8 mouse cellular contexts compared by ENCODE assay signal in genomic region chr3:88512141-88512895, GRCm38 (mm10). TPM values are rescaled to one million over a fixed set of nuclear protein-coding genes. Genes with fewer than 3 reads are reported as not detected.
DNase-seq lines count a peak whose midpoint lies in the region; ATAC-seq and TF ChIP-seq lines count a peak whose summit lies in the region.
"Had no signal": no experiment of that assay in that cellular context is flagged by ENCODE, and none has a peak within 500 bp of the region (broad histone marks: within the 10 kb centered on the region; RNA-seq: fewer than 3 reads in every experiment).

No protein-coding gene starts in this region.

- ATAC-seq in midbrain, postnatal 0 days (ENCODE audit: low FRiP score) = no peak
- ATAC-seq in embryonic facial prominence, embryonic 11.5 days (replicated peaks; ENCODE audit: insufficient number of reproducible peaks, low FRiP score, low TSS enrichment, low read depth) = no peak
- ATAC-seq in limb, embryonic 11.5 days (ENCODE audit: insufficient number of reproducible peaks, low FRiP score, low TSS enrichment, low read depth) = no peak
- no peak for ATAC-seq in stomach, embryonic 16.5 days (ENCODE audit: insufficient read depth, low FRiP score)

- H3K9me3 ChIP-seq in midbrain, embryonic 10.5 days (replicated peaks) = no peaks in the 10 kb centered on the region
- no peaks in the 10 kb centered on the region for H3K9me3 ChIP-seq in midbrain, postnatal 0 days (ENCODE audit: low read length)
- no peaks in the 10 kb centered on the region for H3K9me3 ChIP-seq in embryonic facial prominence, embryonic 11.5 days (replicated peaks; ENCODE audit: control insufficient read depth, low read length)
- no peaks in the 10 kb centered on the region for H3K9me3 ChIP-seq in limb, embryonic 11.5 days (ENCODE audit: control insufficient read depth, low read length)
- H3K9me3 ChIP-seq in stomach, embryonic 16.5 days (replicated peaks; ENCODE audit: control insufficient read depth, low read length) = no peaks in the 10 kb centered on the region

- H3K27me3 ChIP-seq in midbrain, embryonic 10.5 days (ENCODE audit: low read depth, poor library complexity, severe bottlenecking) = no peaks in the 10 kb centered on the region
- no peaks in the 10 kb centered on the region for H3K27me3 ChIP-seq in midbrain, postnatal 0 days (ENCODE audit: insufficient read depth, low read length)
- H3K27me3 ChIP-seq in embryonic facial prominence, embryonic 11.5 days (ENCODE audit: control insufficient read depth, insufficient read depth, low read length) = no peaks in the 10 kb centered on the region
- H3K27me3 ChIP-seq in limb, embryonic 11.5 days (ENCODE audit: control insufficient read depth, insufficient read depth, low read length) = no peaks in the 10 kb centered on the region
- H3K27me3 ChIP-seq in stomach, embryonic 16.5 days (ENCODE audit: control insufficient read depth, insufficient read depth, low read length) = no peaks in the 10 kb centered on the region

- H3K4me1 ChIP-seq in midbrain, embryonic 10.5 days = peaks cover 50% of the 10 kb centered on the region
- H3K4me1 ChIP-seq in midbrain, postnatal 0 days (ENCODE audit: insufficient read depth, low read length) = peaks cover 6% of the 10 kb centered on the region
- peaks cover 9% of the 10 kb centered on the region for H3K4me1 ChIP-seq in embryonic facial prominence, embryonic 11.5 days (ENCODE audit: control insufficient read depth, insufficient read depth, low read length)
- H3K4me1 ChIP-seq in limb, embryonic 11.5 days (ENCODE audit: control insufficient read depth, insufficient read depth, low read length) = peaks cover 34% of the 10 kb centered on the region
- peaks cover 46% of the 10 kb centered on the region for H3K4me1 ChIP-seq in stomach, embryonic 16.5 days (ENCODE audit: control insufficient read depth, insufficient read depth, low read length)

- no peak overlapping the region for H3K9ac ChIP-seq in midbrain, postnatal 0 days (replicated peaks; ENCODE audit: low read length, poor library complexity, severe bottlenecking)
- peak overlapping the region; percentile 43 for H3K9ac ChIP-seq in embryonic facial prominence, embryonic 11.5 days (replicated peaks; ENCODE audit: low read length)
- H3K9ac ChIP-seq in limb, embryonic 11.5 days (ENCODE audit: low read length) = no peak overlapping the region
- H3K9ac ChIP-seq in stomach, embryonic 16.5 days (ENCODE audit: low read length) = peak overlapping the region; percentile 38; the same call in 1 of the 2 replicates

- H3K27ac ChIP-seq in midbrain, embryonic 10.5 days (replicated peaks) = peak overlapping the region; percentile 69
- H3K27ac ChIP-seq in midbrain, postnatal 0 days (ENCODE audit: low read depth, low read length) = no peak overlapping the region
- no peak overlapping the region; the same call in 1 of the 2 replicates for H3K27ac ChIP-seq in embryonic facial prominence, embryonic 11.5 days (replicated peaks; ENCODE audit: low read depth, low read length)
- H3K27ac ChIP-seq in limb, embryonic 11.5 days (replicated peaks; ENCODE audit: low read depth, low read length) = peak overlapping the region; percentile 45
- H3K27ac ChIP-seq in stomach, embryonic 16.5 days (ENCODE audit: low read length) = peak overlapping the region; percentile 73

- no peak for DNase-seq in midbrain, embryonic 10.5 days (ENCODE audit: low spot score)
- DNase-seq in midbrain, postnatal 0 days (ENCODE audit: low spot score) = no peak
- DNase-seq in embryonic facial prominence, embryonic 11.5 days (ENCODE audit: low spot score) = no peak
- DNase-seq in limb, embryonic 11.5 days (ENCODE audit: low spot score) = peak; percentile 51
- DNase-seq in cerebellum, postnatal 10 days = no peak
- no peak for DNase-seq in right cerebral cortex, adult 2 months (ENCODE audit: low spot score in 2 of 2)
- DNase-seq: gastrocnemius, postnatal 25 days had no signal

- H3K36me3 ChIP-seq in midbrain, embryonic 10.5 days = no peaks in the 10 kb centered on the region
- H3K36me3 ChIP-seq in midbrain, postnatal 0 days (ENCODE audit: insufficient read depth, low read length) = no peaks in the 10 kb centered on the region
- no peaks in the 10 kb centered on the region for H3K36me3 ChIP-seq in embryonic facial prominence, embryonic 11.5 days (replicated peaks; ENCODE audit: control insufficient read depth, insufficient read depth, low read depth, low read length)
- H3K36me3 ChIP-seq in limb, embryonic 11.5 days (ENCODE audit: control insufficient read depth, insufficient read depth, low read length) = no peaks in the 10 kb centered on the region
- no peaks in the 10 kb centered on the region for H3K36me3 ChIP-seq in stomach, embryonic 16.5 days (ENCODE audit: control insufficient read depth, insufficient read depth, low read length)

- H3K4me3 ChIP-seq in midbrain, embryonic 10.5 days = 0 out of 2 replicates have a peak overlapping the region, but pooled peaks have one; percentile 9
- H3K4me3 ChIP-seq in midbrain, postnatal 0 days (ENCODE audit: low read depth, low read length) = no peak overlapping the region
- no peak overlapping the region for H3K4me3 ChIP-seq in embryonic facial prominence, embryonic 11.5 days (ENCODE audit: low read depth, low read length)
- no peak overlapping the region for H3K4me3 ChIP-seq in limb, embryonic 11.5 days (ENCODE audit: low read depth, low read length)
- H3K4me3 ChIP-seq in stomach, embryonic 16.5 days (replicated peaks; ENCODE audit: low read length) = no peak overlapping the region

- no peak for TF ChIP-seq CTCF in midbrain, postnatal 0 days (IDR thresholded peaks at IDR 0.05)

- 42% methylated on average over 6 of the region's 6 CpGs for WGBS in midbrain, embryonic 10.5 days
- 43% methylated on average over 6 of the region's 6 CpGs for WGBS in midbrain, postnatal 0 days
- WGBS in embryonic facial prominence, embryonic 11.5 days = 32% methylated on average over 6 of the region's 6 CpGs
- 44% methylated on average over 6 of the region's 6 CpGs for WGBS in limb, embryonic 11.5 days
- 39% methylated on average over 6 of the region's 6 CpGs for WGBS in stomach, embryonic 16.5 days

- H3K4me2 ChIP-seq in midbrain, postnatal 0 days (ENCODE audit: low read depth, low read length, poor library complexity, severe bottlenecking) = no peak overlapping the region
- H3K4me2 ChIP-seq in embryonic facial prominence, embryonic 11.5 days (ENCODE audit: low read depth, low read length) = no peak overlapping the region
- no peak overlapping the region for H3K4me2 ChIP-seq in limb, embryonic 11.5 days (ENCODE audit: low read depth, severe bottlenecking)
- H3K4me2 ChIP-seq in stomach, embryonic 16.5 days (ENCODE audit: low read depth, low read length) = no peak overlapping the region; the same call in 1 of the 2 replicates

RNA-seq across cellular contexts. Expression of gene Lmna, which starts 2.6 kb away (rescaled TPM):
- 13.5 and 18.3 TPM in 2 replicates for polyA plus RNA-seq in midbrain, embryonic 10.5 days (2016; fragmentation: Nextera tagmentation; extraction: Ambion mirVana)
- 57.6 and 75.0 TPM in 2 replicates for total RNA-seq in midbrain, postnatal 0 days (2014; rRNA removed)
- polyA plus RNA-seq in midbrain, postnatal 0 days (2015; fragmentation: Nextera tagmentation; extraction: Ambion mirVana) = 74.1 and 77.2 TPM in 2 replicates
- 28.7 and 30.5 TPM in 2 replicates for polyA plus RNA-seq in embryonic facial prominence, embryonic 11.5 days (2014; fragmentation: Nextera tagmentation; extraction: Ambion mirVana)
- 20.3 and 20.4 TPM in 2 replicates for polyA plus RNA-seq in limb, embryonic 11.5 days (2014; fragmentation: Nextera tagmentation; extraction: Ambion mirVana)
- polyA plus RNA-seq in stomach, embryonic 16.5 days (2015; fragmentation: Nextera tagmentation; extraction: Ambion mirVana) = 266 and 298 TPM in 2 replicates

RNA-seq across cellular contexts. Expression of gene Mex3a, which starts 19.9 kb away (rescaled TPM):
- polyA plus RNA-seq in midbrain, embryonic 10.5 days (2016; fragmentation: Nextera tagmentation; extraction: Ambion mirVana) = 27.7 and 33.8 TPM in 2 replicates
- total RNA-seq in midbrain, postnatal 0 days (2014; rRNA removed) = 56.9 and 58.2 TPM in 2 replicates
- polyA plus RNA-seq in midbrain, postnatal 0 days (2015; fragmentation: Nextera tagmentation; extraction: Ambion mirVana) = 15.4 and 16.1 TPM in 2 replicates
- 40.1 and 41.0 TPM in 2 replicates for polyA plus RNA-seq in embryonic facial prominence, embryonic 11.5 days (2014; fragmentation: Nextera tagmentation; extraction: Ambion mirVana)
- 42.6 and 43.5 TPM in 2 replicates for polyA plus RNA-seq in limb, embryonic 11.5 days (2014; fragmentation: Nextera tagmentation; extraction: Ambion mirVana)
- 9.9 and 11.4 TPM in 2 replicates for polyA plus RNA-seq in stomach, embryonic 16.5 days (2015; fragmentation: Nextera tagmentation; extraction: Ambion mirVana)

RNA-seq across cellular contexts. Expression of gene Rab25, which starts 35.8 kb away (rescaled TPM):
- 0.49 and 0.79 TPM in 2 replicates for polyA plus RNA-seq in midbrain, embryonic 10.5 days (2016; fragmentation: Nextera tagmentation; extraction: Ambion mirVana)
- total RNA-seq in midbrain, postnatal 0 days (2014; rRNA removed) = 0.60 TPM in 1 of 2 replicates, not detected in the other
- 0.46 TPM in 1 of 2 replicates, not detected in the other for polyA plus RNA-seq in midbrain, postnatal 0 days (2015; fragmentation: Nextera tagmentation; extraction: Ambion mirVana)
- polyA plus RNA-seq in embryonic facial prominence, embryonic 11.5 days (2014; fragmentation: Nextera tagmentation; extraction: Ambion mirVana) = 3.7 and 4.0 TPM in 2 replicates
- polyA plus RNA-seq in limb, embryonic 11.5 days (2014; fragmentation: Nextera tagmentation; extraction: Ambion mirVana) = 2.4 and 3.1 TPM in 2 replicates
- polyA plus RNA-seq in stomach, embryonic 16.5 days (2015; fragmentation: Nextera tagmentation; extraction: Ambion mirVana) = 144 and 197 TPM in 2 replicates
- total RNA-seq: gastrocnemius, postnatal 25 days had no signal

RNA-seq across cellular contexts. Expression of gene Lamtor2, which starts 40.6 kb away (rescaled TPM):
- polyA plus RNA-seq in midbrain, embryonic 10.5 days (2016; fragmentation: Nextera tagmentation; extraction: Ambion mirVana) = 175 and 192 TPM in 2 replicates
- total RNA-seq in midbrain, postnatal 0 days (2014; rRNA removed) = 46.7 and 66.0 TPM in 2 replicates
- polyA plus RNA-seq in midbrain, postnatal 0 days (2015; fragmentation: Nextera tagmentation; extraction: Ambion mirVana) = 187 and 205 TPM in 2 replicates
- polyA plus RNA-seq in embryonic facial prominence, embryonic 11.5 days (2014; fragmentation: Nextera tagmentation; extraction: Ambion mirVana) = 77.4 and 82.0 TPM in 2 replicates
- 78.9 and 89.3 TPM in 2 replicates for polyA plus RNA-seq in limb, embryonic 11.5 days (2014; fragmentation: Nextera tagmentation; extraction: Ambion mirVana)
- polyA plus RNA-seq in stomach, embryonic 16.5 days (2015; fragmentation: Nextera tagmentation; extraction: Ambion mirVana) = 188 and 190 TPM in 2 replicates

RNA-seq across cellular contexts. Expression of gene Ubqln4, which starts 41.2 kb away (rescaled TPM):
- 71.1 and 74.1 TPM in 2 replicates for polyA plus RNA-seq in midbrain, embryonic 10.5 days (2016; fragmentation: Nextera tagmentation; extraction: Ambion mirVana)
- total RNA-seq in midbrain, postnatal 0 days (2014; rRNA removed) = 103 and 120 TPM in 2 replicates
- 29.7 and 30.4 TPM in 2 replicates for polyA plus RNA-seq in midbrain, postnatal 0 days (2015; fragmentation: Nextera tagmentation; extraction: Ambion mirVana)
- 62.1 and 73.3 TPM in 2 replicates for polyA plus RNA-seq in embryonic facial prominence, embryonic 11.5 days (2014; fragmentation: Nextera tagmentation; extraction: Ambion mirVana)
- polyA plus RNA-seq in limb, embryonic 11.5 days (2014; fragmentation: Nextera tagmentation; extraction: Ambion mirVana) = 80.1 and 85.3 TPM in 2 replicates
- 33.3 and 34.0 TPM in 2 replicates for polyA plus RNA-seq in stomach, embryonic 16.5 days (2015; fragmentation: Nextera tagmentation; extraction: Ambion mirVana)

Comparison
In these comparisons a context has a peak if more than half of its experiments do, and no peak if none do; other contexts are left out.
1. H3K27ac ChIP-seq: peak in midbrain, embryonic 10.5 days (single experiment), limb, embryonic 11.5 days (single experiment) and stomach, embryonic 16.5 days (single experiment); none in midbrain, postnatal 0 days (single experiment) and embryonic facial prominence, embryonic 11.5 days (single experiment).
2. H3K9ac ChIP-seq: peak in embryonic facial prominence, embryonic 11.5 days (single experiment) and stomach, embryonic 16.5 days (single experiment); none in midbrain, postnatal 0 days (single experiment) and limb, embryonic 11.5 days (single experiment).
3. RNA of gene Rab25, which starts 35.8 kb away (polyA plus RNA-seq): 144 to 197 TPM in stomach, embryonic 16.5 days; 3.7 to 4.0 TPM in embryonic facial prominence, embryonic 11.5 days, 2.4 to 3.1 TPM in limb, embryonic 11.5 days, 0.49 to 0.79 TPM in midbrain, embryonic 10.5 days and 0.46 TPM in midbrain, postnatal 0 days; every median in the first group is over 10 times any median in the second.